Mouse (Mus musculus) kidney, embryonic 14.5 days (tissue): Measurements from ENCODE around the gene Flywch2. TPM values are rescaled to one million over a fixed set of nuclear protein-coding genes. Genes with fewer than 3 reads are reported as not detected.

Experiments used
- ATAC-seq: fragments of 200-750 bp; cut with Nextera tagmentation; 2 replicates; pipeline ENCODE4 v1.8.0; 2017; ENCODE audit warnings: moderate number of reproducible peaks, mild to moderate bottlenecking, moderate TSS enrichment, moderate library complexity; ENCODE audit not compliant: low FRiP score, low TSS enrichment
- H3K27ac ChIP-seq: fragments of 300-500 bp; sonication (generic); 2 replicates; pipeline ENCODE4 v1.5.1; 2014; ENCODE audit warnings: low read depth, mild to moderate bottlenecking, low read length, moderate library complexity, mixed read lengths
- H3K27me3 ChIP-seq: fragments of 300-500 bp; sonication (generic); 2 replicates; pipeline ENCODE4 v1.6.1; 2014; ENCODE audit warnings: mild to moderate bottlenecking, low read length; ENCODE audit not compliant: control insufficient read depth, insufficient read depth
- H3K36me3 ChIP-seq: fragments of 300-500 bp; sonication (generic); 2 replicates; pipeline ENCODE4 v1.6.1; 2014; ENCODE audit warnings: low read length, mixed read lengths; ENCODE audit not compliant: control insufficient read depth, insufficient read depth
- H3K4me1 ChIP-seq: fragments of 300-500 bp; sonication (generic); 2 replicates; pipeline ENCODE4 v1.6.1; 2014; ENCODE audit warnings: low read length, mixed read lengths; ENCODE audit not compliant: control insufficient read depth, insufficient read depth
- H3K4me2 ChIP-seq: fragments of 300-500 bp; sonication (generic); replicated peaks from 2 replicates; pipeline ENCODE4 v1.6.1; 2014; ENCODE audit warnings: low read depth, mild to moderate bottlenecking, low read length
- H3K4me3 ChIP-seq: fragments of 300-500 bp; sonication (generic); 2 replicates; pipeline ENCODE4 v1.5.1; 2014; ENCODE audit warnings: mild to moderate bottlenecking, low read length
- H3K9ac ChIP-seq: fragments of 300-500 bp; sonication (generic); 2 replicates; pipeline ENCODE4 v1.6.1; 2014; ENCODE audit warnings: low read depth, mild to moderate bottlenecking, low read length, moderate library complexity
- H3K9me3 ChIP-seq: fragments of 300-500 bp; sonication (generic); 2 replicates; pipeline ENCODE4 v1.6.1; 2016; ENCODE audit warnings: low read length; ENCODE audit not compliant: control insufficient read depth
- WGBS: fragments of 180-500 bp; shearing (Covaris S2); extraction: QIAGEN DNeasy Blood & Tissue Kit; methylation state at CpG from one replicate; pipeline ENCODE4 v1.1.7; 2014; 5-methylcytosine and 5-hydroxymethylcytosine counted together
- polyA plus RNA-seq: library from polyadenylated mRNA; unstranded; fragments of >200 nt; fragmentation: Nextera tagmentation; extraction: Ambion mirVana; gene quantifications from 2 replicates; pipeline ENCODE4 v1.2.1, GENCODE M21; 2014

Flywch2 gene
- polyA plus RNA-seq, 1 experiment from 2014 or later: 40.7 TPM

- Histone ChIP-seq H3K4me1 (peaks cover 35% of the 10 kb centered on the region), H3K36me3 (0 out of 2 replicates have a peak, but pooled peaks cover 3% of the 10 kb centered on the region), H3K27ac (no peak overlapping the region), H3K27me3 (peaks cover 56% of the 10 kb centered on the region), H3K4me3 (no peak overlapping the region), H3K9ac (no peak overlapping the region), H3K4me2 (no peak overlapping the region), H3K9me3 (no peaks in the 10 kb centered on the region)
- ATAC-seq: no peak
- 47% methylated on average over 38 of the region's 38 CpGs for WGBS
Measured at GRCm38 (mm10) chr17:23741359-23742209, 44.3 kb downstream of the Flywch2 start.

DNA sequence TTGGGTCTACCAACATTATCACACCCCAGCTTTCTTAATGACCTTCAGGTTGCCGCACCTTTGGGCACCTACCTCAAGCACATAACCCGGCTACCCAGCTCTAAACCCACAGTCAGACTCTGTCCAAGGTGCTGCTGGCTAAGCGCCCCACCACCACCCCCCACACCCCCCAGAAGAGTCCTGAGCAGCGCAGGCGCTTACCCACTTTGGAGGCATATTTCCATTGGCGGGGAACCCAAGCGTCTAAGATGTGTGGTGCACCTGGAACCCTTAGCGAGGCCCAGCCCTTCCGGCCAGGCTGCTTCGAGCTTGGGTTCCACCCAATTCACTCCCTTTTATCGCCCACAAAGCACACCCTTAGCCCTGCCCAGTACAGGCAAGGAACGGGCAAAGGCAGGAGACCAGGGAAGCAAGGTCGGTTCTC, 45.3 kb downstream of the Flywch2 start, which contains the start of gene Paqr4:
Paqr4 (minus strand) TSS at position 270 of the 424 bp plus-strand sequence.
- 0 out of 2 replicates have a peak within 1 kb of the TSS, but pooled peaks have one; percentile 8 for H3K27ac ChIP-seq

DNA sequence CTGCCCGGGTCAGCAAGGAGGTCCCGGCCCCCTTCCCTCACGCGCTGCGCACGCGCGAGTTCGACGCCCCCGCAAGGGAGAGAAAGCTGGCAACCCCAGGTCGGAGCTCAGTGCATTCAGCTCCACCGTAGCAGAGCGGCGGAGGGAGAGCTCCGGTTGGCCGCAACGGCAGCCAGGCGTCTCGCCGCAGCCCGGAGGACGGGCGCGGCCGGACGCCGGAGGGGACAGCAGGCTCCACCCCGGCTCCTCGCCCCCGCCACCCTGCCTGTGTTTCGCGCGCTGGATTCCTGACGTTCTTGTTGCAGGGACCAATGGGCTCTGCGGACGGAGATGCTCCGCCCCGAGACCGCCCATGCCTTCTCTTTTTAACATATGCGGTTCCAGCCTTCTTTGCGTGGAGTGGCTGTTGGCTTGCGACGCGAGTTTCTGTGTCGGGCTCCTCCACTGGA, 45.7 kb downstream of the Flywch2 start:
- 0 out of 2 replicates have a peak overlapping the region, but pooled peaks have one; percentile 8 for H3K27ac ChIP-seq
- peaks cover 49% of the 10 kb centered on the region for H3K27me3 ChIP-seq
- peaks cover 12% of the 10 kb centered on the region; the same call in 1 of the 2 replicates for H3K36me3 ChIP-seq
- peak; percentile 62 for ATAC-seq
- H3K9ac ChIP-seq: peak overlapping the region; percentile 63
- peak overlapping the region; percentile 68 for H3K4me3 ChIP-seq
- peak overlapping the region; percentile 96 for H3K4me2 ChIP-seq
- peaks cover 27% of the 10 kb centered on the region for H3K4me1 ChIP-seq
- under 1% methylated on average over 37 of the region's 46 CpGs for WGBS
- H3K9me3 ChIP-seq: no peaks in the 10 kb centered on the region

More for the DNA sequence above, 45.3 kb downstream of the Flywch2 start, which contains the start of gene Paqr4:
- H3K9ac ChIP-seq: peak within 1 kb of the TSS; percentile 63
- H3K27me3 ChIP-seq: peaks cover 49% of the 10 kb centered on the region
- peaks cover 8% of the 10 kb centered on the region; the same call in 1 of the 2 replicates for H3K36me3 ChIP-seq
- WGBS: 5% methylated on average over 13 of the region's 13 CpGs
- H3K4me3 ChIP-seq: peak within 1 kb of the TSS; percentile 68
- H3K9me3 ChIP-seq: no peaks in the 10 kb centered on the region
- peaks cover 31% of the 10 kb centered on the region for H3K4me1 ChIP-seq
- ATAC-seq: peak; percentile 3
- peak within 1 kb of the TSS; percentile 96 for H3K4me2 ChIP-seq

- H3K4me1 ChIP-seq: peaks cover 20% of the 10 kb centered on the region
- peaks cover 43% of the 10 kb centered on the region for H3K27me3 ChIP-seq
- peaks cover 16% of the 10 kb centered on the region; the same call in 1 of the 2 replicates for H3K36me3 ChIP-seq
- H3K27ac ChIP-seq: 0 out of 2 replicates have a peak overlapping the region, but pooled peaks have one; percentile 8
- under 1% methylated on average over 43 of the region's 48 CpGs for WGBS
- peak overlapping the region; percentile 68 for H3K4me3 ChIP-seq
- peak overlapping the region; percentile 63 for H3K9ac ChIP-seq
- peak; percentile 39 for ATAC-seq
- H3K9me3 ChIP-seq: no peaks in the 10 kb centered on the region
- H3K4me2 ChIP-seq: peak overlapping the region; percentile 96
Measured at GRCm38 (mm10) chr17:23739202-23740135, 46.4 kb downstream of the Flywch2 start.

DNA sequence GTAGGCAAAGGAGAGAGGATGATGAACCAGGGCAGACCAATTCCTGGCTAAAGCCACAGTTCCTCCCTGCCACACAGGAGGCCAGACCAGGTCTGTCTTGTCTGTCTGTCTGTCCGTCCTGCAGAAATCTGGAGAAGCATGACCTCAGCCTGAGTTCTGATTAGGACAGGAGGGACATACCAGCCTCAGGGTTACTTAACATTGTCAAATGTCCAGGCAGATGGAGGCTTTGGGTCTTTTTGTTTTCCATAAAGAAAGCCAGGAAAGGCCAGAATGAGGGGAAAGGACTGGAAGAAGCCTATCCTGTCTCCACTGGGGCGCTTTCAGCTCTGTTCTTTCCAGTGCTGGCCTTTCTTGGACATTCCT, 47.1 kb downstream of the Flywch2 start:
- Histone ChIP-seq H3K9me3 (no peaks in the 10 kb centered on the region), H3K36me3 (peaks cover 16% of the 10 kb centered on the region; the same call in 1 of the 2 replicates), H3K4me2 (peak overlapping the region; percentile 96), H3K9ac (peak overlapping the region; percentile 63; the same call in 1 of the 2 replicates), H3K27ac (no peak overlapping the region), H3K4me1 (peaks cover 19% of the 10 kb centered on the region), H3K27me3 (peaks cover 36% of the 10 kb centered on the region), H3K4me3 (peak overlapping the region; percentile 68)
- ATAC-seq: no peak
- 54% methylated on average over 2 of the region's 2 CpGs for WGBS

- no peak overlapping the region for H3K4me3 ChIP-seq
- H3K9ac ChIP-seq: no peak overlapping the region
- H3K9me3 ChIP-seq: no peaks in the 10 kb centered on the region
- peaks cover 26% of the 10 kb centered on the region for H3K27me3 ChIP-seq
- WGBS: 62% methylated on average over 15 of the region's 15 CpGs
- peaks cover 16% of the 10 kb centered on the region; the same call in 1 of the 2 replicates for H3K36me3 ChIP-seq
- H3K4me1 ChIP-seq: peaks cover 19% of the 10 kb centered on the region
- ATAC-seq: no peak
- H3K4me2 ChIP-seq: no peak overlapping the region
- no peak overlapping the region for H3K27ac ChIP-seq
Measured at GRCm38 (mm10) chr17:23737493-23738445, 48.1 kb downstream of the Flywch2 start.

- Histone ChIP-seq H3K9me3 (no peaks in the 10 kb centered on the region), H3K27ac (no peak overlapping the region), H3K4me2 (no peak overlapping the region), H3K9ac (no peak overlapping the region), H3K36me3 (peaks cover 16% of the 10 kb centered on the region; the same call in 1 of the 2 replicates), H3K4me3 (no peak overlapping the region), H3K4me1 (peaks cover 7% of the 10 kb centered on the region; the same call in 1 of the 2 replicates), H3K27me3 (peaks cover 3% of the 10 kb centered on the region; the same call in 1 of the 2 replicates)
- no peak for ATAC-seq
- WGBS: 90% methylated on average over 1 of the region's 1 CpGs
Measured at GRCm38 (mm10) chr17:23734341-23734740, 51.5 kb downstream of the Flywch2 start.
